Mouse (Mus musculus) T-helper 2 cell (primary cell): ENCODE results near the gene Ntpcr.

ENCODE experiments used
- in situ Hi-C: fragments of 300-600 bp; cut with MboI, MseI; formaldehyde crosslinking; loops from one replicate; pipeline ENCODE4 v1.15.1; 2025; ENCODE audit warnings: high pct_unique_total_duplicates

The Ntpcr gene

DNA sequence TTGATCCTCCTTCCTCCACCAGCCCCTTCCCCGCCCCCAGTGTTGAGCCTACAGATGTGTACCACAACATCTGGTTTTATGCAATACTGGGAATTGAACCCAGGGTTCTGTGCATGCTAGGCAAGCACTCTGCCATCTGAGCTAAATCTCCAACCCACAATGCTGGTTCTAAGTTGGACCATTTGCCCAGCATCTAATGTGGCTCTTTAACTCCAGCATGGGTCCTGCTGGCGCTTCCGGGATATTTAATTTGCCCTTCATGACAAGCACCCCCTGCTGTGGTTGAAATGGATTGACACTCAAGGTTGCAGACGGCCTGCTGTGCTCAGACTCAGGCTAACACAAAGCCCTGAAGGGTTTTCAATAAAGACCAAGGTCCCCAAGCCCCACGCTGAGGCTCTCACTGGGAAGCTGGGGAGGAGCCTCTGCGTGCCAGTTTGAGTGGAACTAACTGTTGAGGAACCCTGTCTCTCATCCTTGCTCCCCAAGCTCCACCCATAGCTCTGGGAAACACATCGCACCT is 43.6 kb downstream of the Ntpcr start:
- in situ Hi-C loops = no loop called here

DNA sequence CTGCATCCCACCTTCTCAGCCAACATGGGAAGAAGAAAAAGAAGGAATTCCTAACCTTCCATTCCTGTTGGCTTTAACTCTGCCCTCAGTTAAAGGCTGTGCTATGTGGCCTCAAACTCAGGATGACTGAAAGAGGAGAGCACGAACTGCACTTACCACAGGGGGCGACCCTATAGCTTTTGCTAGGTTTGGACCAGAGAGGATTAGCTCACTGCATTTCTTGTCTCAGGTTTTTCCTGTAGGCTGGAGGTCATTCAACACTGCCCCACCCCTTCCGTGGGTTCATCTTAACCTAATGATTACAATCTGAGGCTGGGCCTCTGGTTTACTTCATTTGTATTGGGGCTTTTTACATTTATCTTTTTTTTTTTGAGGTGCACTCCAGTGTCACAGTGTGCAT is 45.3 kb downstream of the Ntpcr start:
- in situ Hi-C loops = no loop called here

DNA sequence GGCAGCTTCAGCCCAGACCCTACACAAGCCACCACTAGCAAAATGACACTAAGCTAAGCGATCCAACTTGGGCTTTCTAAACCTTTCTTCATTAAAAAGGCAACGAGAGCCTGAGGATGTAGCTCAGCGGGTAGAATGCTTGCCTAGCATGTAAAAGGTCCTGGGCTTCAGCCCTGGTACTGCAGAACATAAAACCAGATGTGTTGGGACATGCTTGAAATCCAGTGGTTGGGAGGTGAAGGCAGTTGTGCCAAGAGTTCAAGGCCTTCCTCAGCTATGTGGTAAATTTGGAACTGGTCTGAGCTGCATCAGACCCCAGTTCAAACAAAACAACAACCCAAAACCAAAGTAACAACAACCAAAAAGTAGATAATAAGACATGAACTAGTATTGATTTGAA is 46.6 kb downstream of the Ntpcr start:
- in situ Hi-C loops = no loop called here

DNA sequence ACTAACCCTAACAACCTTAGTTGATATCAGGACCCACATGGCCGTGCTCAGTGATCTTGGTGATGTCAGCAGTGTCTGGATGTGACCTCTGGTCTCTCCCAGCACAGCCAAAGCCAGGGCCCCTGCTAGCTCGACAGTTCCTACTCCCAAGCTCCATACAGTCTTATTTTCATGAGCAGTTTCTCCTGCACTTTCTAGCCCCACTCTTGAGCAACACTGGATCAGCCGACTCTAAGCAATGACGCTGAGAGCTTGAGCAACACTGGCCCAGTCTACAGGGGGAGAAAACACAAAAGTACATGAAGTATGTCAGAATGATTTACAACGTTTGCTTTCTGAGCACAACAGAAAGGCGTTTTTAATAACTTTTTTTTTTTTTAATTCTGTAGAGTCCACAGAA is 47.0 kb downstream of the Ntpcr start:
- in situ Hi-C loops = no loop called here

DNA sequence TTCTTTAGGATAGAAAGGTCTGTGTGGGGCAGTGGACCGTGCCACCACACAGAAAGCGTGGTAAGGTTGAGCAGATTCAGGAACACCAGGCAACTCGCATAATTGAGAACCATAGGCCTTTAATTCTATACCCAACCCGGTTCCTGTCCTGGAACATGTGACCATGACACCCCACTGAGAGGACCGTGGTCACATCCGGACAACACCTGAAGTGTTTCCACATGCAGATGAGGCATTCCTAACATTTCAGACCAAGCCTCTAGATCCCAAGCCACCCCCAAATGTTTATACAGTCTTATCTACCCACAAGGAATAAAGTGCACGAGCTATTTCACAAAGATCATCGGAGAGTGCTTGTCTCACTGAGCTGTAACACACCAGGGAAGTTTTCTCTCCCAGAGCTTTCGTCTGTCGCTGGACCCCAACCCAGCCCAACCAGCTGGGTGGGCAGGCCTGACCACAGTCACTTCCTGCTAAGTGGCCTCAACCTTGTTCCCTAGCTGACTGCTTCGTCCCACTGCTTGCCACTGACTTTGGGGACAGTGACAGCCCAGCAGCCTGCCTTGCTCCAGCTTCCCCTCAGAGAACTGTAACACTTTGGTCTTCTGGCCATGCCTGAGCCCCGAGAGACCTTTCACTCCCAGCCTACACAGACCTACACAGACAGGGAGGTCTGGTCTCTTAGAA is 47.9 kb downstream of the Ntpcr start:
- in situ Hi-C loops = no loop called here

DNA sequence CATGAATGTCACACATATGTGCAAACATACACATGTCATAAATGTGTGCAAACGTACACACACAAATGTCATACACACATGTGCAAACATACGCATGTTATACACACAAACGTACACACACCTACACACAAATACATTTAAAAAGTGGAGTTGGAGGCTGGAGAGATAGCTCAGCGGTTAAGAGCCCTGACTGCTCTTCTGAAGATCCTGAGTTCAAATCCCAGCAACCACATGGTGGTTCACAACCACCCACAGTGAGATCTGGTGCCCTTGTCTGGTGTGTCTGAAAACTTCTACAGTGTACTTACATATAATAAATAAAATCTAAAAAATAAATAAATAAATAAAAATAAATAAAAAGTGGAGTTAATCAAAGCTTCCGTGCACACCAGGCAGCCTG is 49.2 kb downstream of the Ntpcr start:
- in situ Hi-C loops = no loop called here

DNA sequence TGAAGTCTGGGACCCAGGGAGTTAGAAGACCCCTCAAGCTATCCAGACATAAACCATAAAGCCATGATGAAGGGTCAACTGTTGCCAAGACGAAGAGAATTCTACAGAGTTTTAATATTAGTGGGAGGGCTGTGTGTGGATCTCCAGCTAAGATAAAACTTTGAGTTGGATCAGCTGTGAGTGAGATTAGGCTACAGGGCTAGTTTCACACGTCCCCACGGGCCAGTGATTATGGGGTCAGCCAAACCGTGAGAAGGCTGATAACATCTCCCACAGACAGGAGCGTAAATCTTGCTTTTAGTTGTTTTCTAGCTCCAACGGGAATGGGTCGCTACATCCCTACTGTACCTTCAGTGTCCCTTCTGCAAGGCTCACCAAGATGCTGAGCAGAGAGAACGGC is 49.9 kb downstream of the Ntpcr start:
- in situ Hi-C loops = no loop called here

DNA sequence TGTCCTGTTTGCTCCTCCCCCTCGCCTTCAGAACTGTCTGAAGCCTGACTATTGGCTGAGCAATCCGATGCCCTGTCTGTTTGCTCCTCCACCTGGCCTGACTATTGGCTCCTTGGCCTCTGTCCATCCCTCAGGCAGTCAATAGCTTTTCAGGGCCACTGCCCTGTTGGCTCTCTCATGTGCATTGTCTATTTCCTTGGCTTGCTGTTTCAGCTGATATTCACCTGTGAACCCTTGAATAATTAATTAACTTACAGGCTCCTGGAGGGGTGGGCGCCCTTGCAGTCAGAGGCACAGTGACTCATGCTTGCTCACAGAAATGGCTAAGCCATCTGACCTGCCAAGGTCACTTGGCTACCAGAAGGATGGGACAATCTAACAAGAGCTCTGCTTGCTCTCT is 52.4 kb downstream of the Ntpcr start:
- in situ Hi-C loops = no loop called here

DNA sequence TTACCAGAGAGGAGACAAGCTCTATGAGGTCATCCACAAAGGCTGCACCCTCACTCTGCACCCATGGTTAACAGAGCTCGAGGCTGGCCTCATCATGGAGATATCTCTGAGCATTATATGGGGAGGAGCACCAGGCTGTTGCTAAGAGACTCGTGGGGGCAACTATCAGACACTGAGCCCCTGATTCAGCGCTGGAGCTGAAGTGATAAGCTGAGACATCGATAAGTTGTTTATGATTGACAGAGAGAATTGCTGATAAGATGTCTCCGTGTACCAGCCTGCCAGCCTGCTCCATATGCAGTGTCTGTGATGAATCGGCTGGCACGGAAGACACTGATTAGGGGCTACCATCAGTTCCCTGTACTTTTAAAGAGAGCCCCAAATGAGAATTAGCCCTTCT is 57.1 kb downstream of the Ntpcr start:
- in situ Hi-C loops = no loop called here

DNA sequence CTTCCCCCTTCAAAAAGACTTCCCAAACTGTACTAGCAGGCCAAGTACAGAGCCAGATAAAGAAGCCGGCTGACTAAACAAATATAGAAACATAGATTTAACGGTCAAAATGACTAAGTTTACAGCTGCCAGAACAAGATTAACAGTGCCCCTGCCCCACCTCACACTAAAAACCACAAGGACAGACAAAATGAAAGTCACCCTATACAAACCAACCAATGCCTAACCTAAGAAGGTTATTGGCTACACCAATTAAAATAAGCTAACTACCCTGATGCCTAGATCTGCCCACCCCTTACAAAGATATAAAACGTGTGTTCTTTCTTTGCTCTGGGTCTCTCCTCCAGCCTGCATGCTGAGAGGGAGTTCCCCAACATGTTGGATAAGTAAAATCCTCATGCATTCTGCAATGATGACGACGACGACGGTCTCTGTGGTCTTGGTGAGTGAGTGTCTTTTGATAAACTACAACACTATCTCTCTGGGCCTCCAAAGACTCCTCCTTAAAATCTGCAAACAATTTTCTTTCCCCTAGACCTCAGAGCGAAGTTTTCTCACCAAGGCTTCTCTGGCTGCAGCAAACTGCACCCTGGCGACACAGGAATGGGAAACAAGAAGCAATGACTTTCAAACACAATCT is 63.2 kb downstream of the Ntpcr start:
- in situ Hi-C loops = no loop called here

DNA sequence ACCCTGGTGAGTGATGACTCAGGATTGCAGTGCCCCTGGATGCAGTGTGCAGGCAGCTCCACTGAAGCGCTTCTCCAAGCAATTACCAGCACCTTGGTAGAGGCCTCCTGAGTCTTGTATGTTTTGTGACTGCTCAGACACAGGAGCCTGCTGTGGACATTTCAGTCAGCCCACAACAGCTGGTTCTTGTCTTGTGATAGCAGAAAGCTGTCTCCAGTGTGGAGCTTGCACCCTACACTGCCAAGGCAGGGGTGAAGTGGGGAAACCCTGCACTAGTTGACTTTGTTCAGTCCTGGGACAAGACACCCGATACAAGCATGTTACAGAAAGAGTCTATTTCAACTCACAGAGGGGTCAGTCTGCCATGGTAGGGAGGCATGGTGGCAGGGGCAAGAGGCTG is 65.6 kb downstream of the Ntpcr start:
- in situ Hi-C loops = no loop called here

DNA sequence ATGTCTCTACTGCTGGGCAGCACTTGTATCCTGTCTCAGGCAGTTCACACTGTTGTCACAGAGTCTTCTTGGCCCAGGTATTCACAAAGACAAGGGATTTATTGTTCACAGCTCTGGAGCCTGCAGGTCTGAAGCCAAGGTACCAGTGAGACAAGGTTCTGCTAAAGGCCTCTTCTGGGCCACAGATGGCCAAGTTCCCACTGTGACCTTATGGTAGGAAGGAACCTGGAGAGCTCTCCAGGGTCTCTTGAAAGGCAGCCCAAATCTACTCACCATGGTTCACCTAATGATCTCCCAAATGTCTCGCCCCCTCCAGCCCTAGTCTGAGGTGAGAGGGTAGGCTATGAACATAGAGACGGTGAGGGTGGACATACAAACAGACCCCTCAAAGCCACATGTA is 67.2 kb downstream of the Ntpcr start:
- in situ Hi-C loops = no loop called here
